Mouse (Mus musculus) ES-Bruce4 (cell line): ENCODE results near the gene Ern1.

Source experiments
- CTCF ChIP-seq: IDR thresholded peaks from one replicate; pipeline ENCODE4 v1.8.1; 2011; ENCODE audit warnings: low read depth, low read length
- EP300 ChIP-seq: IDR thresholded peaks from 2 replicates; pipeline ENCODE4 v1.6.1; 2011; ENCODE audit warnings: low read depth, low read length; ENCODE audit not compliant: insufficient read depth
- POLR2A ChIP-seq: IDR thresholded peaks from one replicate; pipeline ENCODE4 v1.8.1; 2011; ENCODE audit warnings: low read length; ENCODE audit not compliant: insufficient read depth

DNA sequence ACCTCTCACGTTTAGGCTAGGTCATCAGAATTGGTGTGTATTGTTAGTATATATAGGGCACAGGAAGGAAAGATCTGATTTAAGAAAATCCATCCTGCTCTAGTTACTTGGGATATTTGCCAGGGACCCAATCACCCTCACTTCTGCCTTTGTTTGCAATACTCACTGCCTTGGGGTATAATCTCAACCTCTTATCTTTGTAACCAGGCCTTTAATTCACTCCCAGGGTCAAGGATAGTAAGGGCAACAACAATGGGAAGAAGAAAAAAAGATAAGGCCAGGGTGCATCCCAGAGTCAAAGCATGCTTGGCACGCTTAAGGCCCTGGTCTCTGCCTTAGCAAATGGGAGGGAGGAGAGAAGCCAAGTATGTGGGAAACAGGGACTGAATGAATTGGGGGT is 69.8 kb downstream of the Ern1 start:
- no peak for TF ChIP-seq CTCF
- no peak for TF ChIP-seq POLR2A
- TF ChIP-seq EP300: no peak
